Mouse (Mus musculus) forebrain, embryonic 12.5 days (tissue): ENCODE measurements around the gene Lrrc18. TPM values are rescaled to one million over a fixed set of nuclear protein-coding genes. Genes with fewer than 3 reads are reported as not detected.

ENCODE experiments used
- ATAC-seq: fragments of 200-750 bp; cut with Nextera tagmentation; 2 replicates; pipeline ENCODE4 v1.8.0; 2017; ENCODE audit warnings: moderate TSS enrichment; ENCODE audit not compliant: low FRiP score
- H3K27ac ChIP-seq: fragments of 300-500 bp; sonication (generic); 2 replicates; pipeline ENCODE4 v1.5.1; 2016; ENCODE audit warnings: mild to moderate bottlenecking
- H3K27me3 ChIP-seq: fragments of 300-500 bp; sonication (generic); 2 replicates; pipeline ENCODE4 v1.6.1; 2016; ENCODE audit warnings: mild to moderate bottlenecking
- H3K36me3 ChIP-seq: fragments of 300-500 bp; sonication (generic); replicated peaks from 2 replicates; pipeline ENCODE4 v1.6.1; 2016; ENCODE audit warnings: mild to moderate bottlenecking
- H3K4me1 ChIP-seq: fragments of 300-500 bp; sonication (generic); 2 replicates; pipeline ENCODE4 v1.6.1; 2016
- H3K4me2 ChIP-seq: fragments of 300-500 bp; sonication (generic); 2 replicates; pipeline ENCODE4 v1.6.1; 2016; ENCODE audit warnings: mild to moderate bottlenecking, moderate library complexity
- H3K4me3 ChIP-seq: fragments of 300-500 bp; sonication (generic); replicated peaks from 2 replicates; pipeline ENCODE4 v1.5.1; 2016; ENCODE audit warnings: mild to moderate bottlenecking
- H3K9ac ChIP-seq: fragments of 300-500 bp; sonication (generic); 2 replicates; pipeline ENCODE4 v1.6.1; 2016; ENCODE audit warnings: mild to moderate bottlenecking
- H3K9me3 ChIP-seq: fragments of 300-500 bp; sonication (generic); 2 replicates; pipeline ENCODE4 v1.6.1; 2016
- WGBS: fragments of 180-500 bp; shearing (Covaris S2); methylation state at CpG from one replicate; pipeline ENCODE4 v1.1.7; 2016; 5-methylcytosine and 5-hydroxymethylcytosine counted together
- polyA plus RNA-seq: library from polyadenylated mRNA; unstranded; fragments of >200 nt; fragmentation: Nextera tagmentation; extraction: Ambion mirVana; gene quantifications from 2 replicates; pipeline ENCODE4 v1.2.1, GENCODE M21; 2016

Lrrc18 gene
- polyA plus RNA-seq, 1 experiment from 2014 or later: 0.33 TPM

DNA sequence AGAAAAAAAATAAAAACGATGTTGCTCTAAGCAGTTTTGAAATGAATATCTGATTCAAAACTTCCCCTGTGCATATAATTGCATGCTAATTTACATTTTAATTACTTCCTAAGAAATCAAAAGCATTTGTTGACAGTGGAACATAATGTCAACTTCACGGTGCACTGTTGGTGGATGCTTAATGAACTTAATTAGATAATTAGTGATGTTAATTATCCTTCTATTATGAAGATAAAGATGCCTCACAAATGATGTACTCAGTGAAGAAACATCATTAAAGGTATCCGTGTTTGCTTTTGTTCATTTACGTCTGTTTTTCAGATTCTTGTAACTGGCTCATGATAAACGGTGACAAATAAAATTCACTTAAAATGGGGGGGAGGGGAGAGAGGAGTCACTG lies 71.8 kb downstream of the Lrrc18 start:
- H3K9ac ChIP-seq: no peak overlapping the region
- peaks cover 25% of the 10 kb centered on the region for H3K27me3 ChIP-seq
- WGBS: 48% methylated on average over 5 of the region's 5 CpGs
- H3K4me2 ChIP-seq: no peak overlapping the region
- no peaks in the 10 kb centered on the region for H3K36me3 ChIP-seq
- no peaks in the 10 kb centered on the region for H3K9me3 ChIP-seq
- no peaks in the 10 kb centered on the region for H3K4me1 ChIP-seq
- H3K27ac ChIP-seq: no peak overlapping the region
- ATAC-seq: no peak
- no peak overlapping the region for H3K4me3 ChIP-seq

Other genes starting within 250 kb of the Lrrc18 start
- gene Tmem273, start 205.4 kb upstream of the Lrrc18 start, polyA plus RNA-seq: 0.20 TPM in 1 of 2 replicates, not detected in the other
- not detected in 2 replicates for gene Fam170b, start 157.4 kb upstream of the Lrrc18 start, polyA plus RNA-seq
- 3.6 and 3.7 TPM in 2 replicates for gene Vstm4, start 134.6 kb upstream of the Lrrc18 start, polyA plus RNA-seq
- 0.09 and 0.13 TPM in 2 replicates for gene Wdfy4, start 194.1 kb downstream of the Lrrc18 start, polyA plus RNA-seq
- 0.55 and 0.82 TPM in 2 replicates for gene Arhgap22, start 222.6 kb downstream of the Lrrc18 start, polyA plus RNA-seq